Mouse (Mus musculus) midbrain, embryonic 12.5 days (tissue): ENCODE measurements around the gene March1. TPM values are rescaled to one million over a fixed set of nuclear protein-coding genes. Genes with fewer than 3 reads are reported as not detected.

ENCODE experiments used
- ATAC-seq: fragments of 200-750 bp; cut with Nextera tagmentation; 2 replicates; pipeline ENCODE4 v1.8.0; 2017; ENCODE audit warnings: low read depth, moderate TSS enrichment, moderate library complexity; ENCODE audit not compliant: low FRiP score
- H3K27ac ChIP-seq: fragments of 300-500 bp; sonication (generic); replicated peaks from 2 replicates; pipeline ENCODE4 v1.5.1; 2016; ENCODE audit warnings: mild to moderate bottlenecking
- H3K27me3 ChIP-seq: fragments of 300-500 bp; sonication (generic); 2 replicates; pipeline ENCODE4 v1.6.1; 2016; ENCODE audit warnings: mild to moderate bottlenecking
- H3K36me3 ChIP-seq: fragments of 300-500 bp; sonication (generic); 2 replicates; pipeline ENCODE4 v1.6.1; 2016
- H3K4me1 ChIP-seq: fragments of 300-500 bp; sonication (generic); 2 replicates; pipeline ENCODE4 v1.6.1; 2016
- H3K4me2 ChIP-seq: fragments of 300-500 bp; sonication (generic); replicated peaks from 2 replicates; pipeline ENCODE4 v1.6.1; 2016; ENCODE audit warnings: mild to moderate bottlenecking, moderate library complexity
- H3K4me3 ChIP-seq: fragments of 300-500 bp; sonication (generic); 2 replicates; pipeline ENCODE4 v1.5.1; 2016; ENCODE audit warnings: mild to moderate bottlenecking
- H3K9ac ChIP-seq: fragments of 300-500 bp; sonication (generic); replicated peaks from 2 replicates; pipeline ENCODE4 v1.6.1; 2016; ENCODE audit warnings: mild to moderate bottlenecking, moderate library complexity
- H3K9me3 ChIP-seq: fragments of 300-500 bp; sonication (generic); 2 replicates; pipeline ENCODE4 v1.6.1; 2016; ENCODE audit warnings: mild to moderate bottlenecking
- WGBS: fragments of 180-500 bp; shearing (Covaris S2); methylation state at CpG from one replicate; pipeline ENCODE4 v1.1.7; 2016; 5-methylcytosine and 5-hydroxymethylcytosine counted together
- polyA plus RNA-seq: library from polyadenylated mRNA; unstranded; fragments of >200 nt; fragmentation: Nextera tagmentation; extraction: Ambion mirVana; gene quantifications from 2 replicates; pipeline ENCODE4 v1.2.1, GENCODE M21; 2016

March1 gene
- polyA plus RNA-seq, 1 experiment from 2014 or later = 20.3 TPM

DNA sequence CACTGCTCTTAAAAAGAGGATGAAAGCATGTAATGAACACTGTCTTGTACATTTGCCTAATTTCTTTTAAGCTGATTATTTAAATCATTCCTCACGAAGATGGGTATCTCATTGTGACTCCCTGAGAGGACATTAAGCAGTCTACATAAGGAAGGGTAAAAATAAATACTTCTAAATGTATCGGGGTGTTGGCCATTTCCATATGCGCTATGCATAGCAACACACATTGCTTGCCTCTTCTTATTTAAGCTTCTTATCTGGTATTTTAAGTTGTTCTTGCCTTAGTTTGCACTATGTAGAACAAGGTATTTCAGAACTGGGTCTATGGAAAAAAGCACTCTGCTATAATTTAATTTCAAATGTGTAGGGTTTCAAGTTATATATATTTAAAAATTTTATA lies 416.7 kb downstream of the March1 start:
- H3K4me2 ChIP-seq = no peak overlapping the region
- no peak overlapping the region for H3K4me3 ChIP-seq
- H3K9ac ChIP-seq = no peak overlapping the region
- 82% methylated on average over 3 of the region's 3 CpGs for WGBS
- H3K36me3 ChIP-seq = no peaks in the 10 kb centered on the region
- H3K27me3 ChIP-seq = no peaks in the 10 kb centered on the region
- H3K4me1 ChIP-seq = no peaks in the 10 kb centered on the region
- H3K27ac ChIP-seq = no peak overlapping the region
- no peak for ATAC-seq
- no peaks in the 10 kb centered on the region for H3K9me3 ChIP-seq

DNA sequence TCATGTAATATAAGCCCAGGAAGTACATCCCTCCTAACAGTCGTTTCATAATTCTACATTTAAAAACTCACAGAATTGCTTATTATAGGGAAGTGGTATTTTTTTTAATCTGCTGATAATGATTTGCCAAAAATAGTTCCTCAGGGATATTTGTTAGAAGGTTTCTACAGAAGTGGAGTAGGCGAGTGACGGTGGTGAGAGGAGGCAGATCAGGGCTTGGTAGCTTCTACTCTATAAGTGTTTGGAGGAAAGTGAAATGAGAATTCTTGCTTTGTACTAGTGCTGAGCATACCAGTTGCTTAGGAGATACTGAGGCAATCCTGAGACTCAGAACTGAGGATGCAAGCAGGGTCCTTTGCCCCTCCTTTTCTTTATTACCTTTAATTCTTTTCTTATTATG lies 476.5 kb downstream of the March1 start:
- no peak overlapping the region for H3K4me2 ChIP-seq
- no peak for ATAC-seq
- no peak overlapping the region for H3K4me3 ChIP-seq
- no peak overlapping the region for H3K9ac ChIP-seq
- no peaks in the 10 kb centered on the region for H3K36me3 ChIP-seq
- no peak overlapping the region for H3K27ac ChIP-seq
- H3K4me1 ChIP-seq = no peaks in the 10 kb centered on the region
- H3K27me3 ChIP-seq = no peaks in the 10 kb centered on the region
- 95% methylated on average over 3 of the region's 3 CpGs for WGBS
- no peaks in the 10 kb centered on the region for H3K9me3 ChIP-seq

- 83% methylated on average over 1 of the region's 1 CpGs for WGBS
- no peak for ATAC-seq
Observed at GRCm38 (mm10) chr8:66098148-66098547, 480.4 kb downstream of the March1 start.

GRCm38 (mm10) chr8:66119294-66119693 lies 501.6 kb downstream of the March1 start:
- Histone ChIP-seq H3K27ac (no peak overlapping the region), H3K4me2 (no peak overlapping the region), H3K9ac (no peak overlapping the region), H3K36me3 (no peaks in the 10 kb centered on the region), H3K27me3 (no peaks in the 10 kb centered on the region), H3K4me3 (no peak overlapping the region), H3K4me1 (no peaks in the 10 kb centered on the region), H3K9me3 (no peaks in the 10 kb centered on the region)
- 83% methylated on average over 2 of the region's 2 CpGs for WGBS
- ATAC-seq = no peak

More at GRCm38 (mm10) chr8:66098148-66098547, 480.4 kb downstream of the March1 start:
- Histone ChIP-seq H3K4me2 (no peak overlapping the region), H3K4me1 (no peaks in the 10 kb centered on the region), H3K27ac (no peak overlapping the region), H3K27me3 (no peaks in the 10 kb centered on the region), H3K4me3 (no peak overlapping the region), H3K9ac (no peak overlapping the region), H3K9me3 (no peaks in the 10 kb centered on the region), H3K36me3 (no peaks in the 10 kb centered on the region)

GRCm38 (mm10) chr8:66159648-66160047 lies 541.9 kb downstream of the March1 start:
- Histone ChIP-seq H3K4me2 (no peak overlapping the region), H3K4me1 (no peaks in the 10 kb centered on the region), H3K36me3 (no peaks in the 10 kb centered on the region), H3K9me3 (no peaks in the 10 kb centered on the region), H3K27me3 (no peaks in the 10 kb centered on the region), H3K4me3 (no peak overlapping the region), H3K27ac (no peak overlapping the region), H3K9ac (no peak overlapping the region)
- ATAC-seq = no peak
- 97% methylated on average over 1 of the region's 1 CpGs for WGBS

- no peaks in the 10 kb centered on the region for H3K4me1 ChIP-seq
- ATAC-seq = no peak
- H3K27ac ChIP-seq = no peak overlapping the region
- no peaks in the 10 kb centered on the region for H3K36me3 ChIP-seq
- no peaks in the 10 kb centered on the region for H3K27me3 ChIP-seq
- no peaks in the 10 kb centered on the region for H3K9me3 ChIP-seq
- H3K4me2 ChIP-seq = no peak overlapping the region
- WGBS = 71% methylated on average over 1 of the region's 1 CpGs
- no peak overlapping the region for H3K9ac ChIP-seq
- H3K4me3 ChIP-seq = no peak overlapping the region
Observed at GRCm38 (mm10) chr8:66166835-66167234, 549.1 kb downstream of the March1 start.

DNA sequence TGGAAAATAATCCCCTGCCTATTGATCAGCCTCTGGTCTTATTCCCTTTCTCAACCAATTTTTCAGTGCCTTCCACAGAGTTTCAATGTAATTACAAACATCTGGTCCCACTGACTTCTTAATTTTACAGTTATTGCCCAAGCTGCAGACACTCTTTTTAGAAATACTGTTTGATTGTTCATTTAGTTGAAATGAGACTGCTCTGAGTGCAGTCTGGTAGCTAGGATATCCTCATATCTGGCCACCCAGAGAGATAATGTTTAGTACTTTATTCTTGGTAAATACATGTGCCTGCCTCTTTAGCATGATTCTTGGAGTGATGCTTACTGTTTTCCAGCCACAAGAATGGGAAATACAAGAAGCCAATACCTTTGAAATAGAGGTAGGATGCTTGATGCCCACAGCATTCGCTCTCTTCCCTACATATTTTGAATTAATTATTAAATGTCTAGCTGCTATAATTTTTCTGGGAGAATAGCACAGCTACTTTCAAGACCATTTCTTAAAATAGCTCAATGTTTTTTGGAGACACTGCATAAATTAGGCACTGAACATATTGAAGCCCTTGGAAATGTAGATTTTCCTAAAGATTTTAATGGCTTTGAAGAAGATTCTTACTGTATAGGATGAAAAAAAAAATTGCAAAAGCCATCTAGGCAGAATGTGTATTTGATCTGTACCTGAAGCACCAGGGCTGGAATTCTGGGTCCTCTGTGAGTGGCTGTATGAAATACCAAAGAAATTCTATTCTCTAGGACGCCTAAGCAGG lies 549.9 kb downstream of the March1 start:
- no peak for ATAC-seq
- Histone ChIP-seq H3K27me3 (no peaks in the 10 kb centered on the region), H3K27ac (no peak overlapping the region), H3K36me3 (no peaks in the 10 kb centered on the region), H3K9ac (no peak overlapping the region), H3K4me1 (no peaks in the 10 kb centered on the region), H3K4me2 (no peak overlapping the region), H3K4me3 (no peak overlapping the region), H3K9me3 (no peaks in the 10 kb centered on the region)
- 82% methylated on average over 2 of the region's 2 CpGs for WGBS

- no peaks in the 10 kb centered on the region for H3K4me1 ChIP-seq
- no peaks in the 10 kb centered on the region for H3K27me3 ChIP-seq
- H3K36me3 ChIP-seq = no peaks in the 10 kb centered on the region
- H3K4me2 ChIP-seq = no peak overlapping the region
- 95% methylated on average over 1 of the region's 1 CpGs for WGBS
- H3K9me3 ChIP-seq = no peaks in the 10 kb centered on the region
- H3K27ac ChIP-seq = no peak overlapping the region
- H3K4me3 ChIP-seq = no peak overlapping the region
- ATAC-seq = no peak
- no peak overlapping the region for H3K9ac ChIP-seq
Observed at GRCm38 (mm10) chr8:66179336-66179735, 561.6 kb downstream of the March1 start.

DNA sequence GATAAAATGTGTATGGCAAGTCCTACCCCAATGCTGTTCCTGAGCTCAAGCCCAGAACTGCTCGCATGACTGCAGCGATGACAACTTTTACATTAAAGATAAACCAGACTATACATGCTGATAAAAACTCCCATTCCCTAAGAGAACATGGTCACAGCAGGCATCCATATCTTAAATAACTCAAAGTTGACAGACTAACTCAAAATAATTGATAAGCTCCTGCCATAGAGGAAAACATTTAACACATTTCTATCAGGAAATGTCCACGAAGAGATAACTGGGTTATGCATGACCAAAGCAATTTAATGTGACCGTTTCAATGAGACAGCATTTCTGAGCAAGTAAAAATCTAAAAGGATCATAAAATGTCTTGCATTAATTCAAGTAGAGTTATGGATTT lies 563.6 kb downstream of the March1 start:
- Histone ChIP-seq H3K4me1 (no peaks in the 10 kb centered on the region), H3K27ac (no peak overlapping the region), H3K9ac (no peak overlapping the region), H3K4me3 (no peak overlapping the region), H3K36me3 (no peaks in the 10 kb centered on the region), H3K4me2 (no peak overlapping the region), H3K9me3 (no peaks in the 10 kb centered on the region), H3K27me3 (no peaks in the 10 kb centered on the region)
- WGBS = 92% methylated on average over 4 of the region's 4 CpGs
- no peak for ATAC-seq

DNA sequence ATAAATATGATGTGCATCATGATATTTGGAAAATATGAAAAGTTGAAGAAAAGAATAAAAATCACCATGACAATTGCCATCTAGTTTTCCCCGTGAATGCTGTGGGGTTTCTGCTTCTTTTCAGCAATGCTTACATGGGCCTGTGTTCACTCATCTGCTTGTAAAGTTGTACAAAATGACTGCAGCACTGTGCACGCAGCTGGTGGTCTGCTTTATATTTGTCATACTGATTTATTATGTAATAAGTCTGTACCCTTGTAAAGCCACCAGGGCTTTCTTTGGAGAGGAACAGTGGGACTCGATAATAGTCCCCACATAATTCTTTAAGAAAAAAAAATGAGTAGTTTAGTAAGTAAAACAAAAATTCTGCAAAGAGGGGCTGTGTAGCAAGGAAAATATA lies 564.6 kb downstream of the March1 start:
- H3K36me3 ChIP-seq = no peaks in the 10 kb centered on the region
- H3K27ac ChIP-seq = no peak overlapping the region
- no peak overlapping the region for H3K4me3 ChIP-seq
- no peaks in the 10 kb centered on the region for H3K27me3 ChIP-seq
- ATAC-seq = no peak
- WGBS = 77% methylated on average over 3 of the region's 3 CpGs
- no peak overlapping the region for H3K4me2 ChIP-seq
- H3K9me3 ChIP-seq = no peaks in the 10 kb centered on the region
- no peak overlapping the region for H3K9ac ChIP-seq
- no peaks in the 10 kb centered on the region for H3K4me1 ChIP-seq

GRCm38 (mm10) chr8:66183454-66183853 lies 565.8 kb downstream of the March1 start:
- Histone ChIP-seq H3K4me1 (no peaks in the 10 kb centered on the region), H3K36me3 (no peaks in the 10 kb centered on the region), H3K4me3 (no peak overlapping the region), H3K9ac (no peak overlapping the region), H3K27ac (no peak overlapping the region), H3K9me3 (no peaks in the 10 kb centered on the region), H3K27me3 (no peaks in the 10 kb centered on the region), H3K4me2 (no peak overlapping the region)
- ATAC-seq = no peak
- 76% methylated on average over 2 of the region's 2 CpGs for WGBS

GRCm38 (mm10) chr8:66185226-66185625 lies 567.5 kb downstream of the March1 start:
- no peaks in the 10 kb centered on the region for H3K9me3 ChIP-seq
- no peak overlapping the region for H3K4me3 ChIP-seq
- no peaks in the 10 kb centered on the region for H3K36me3 ChIP-seq
- no peak overlapping the region for H3K4me2 ChIP-seq
- H3K27me3 ChIP-seq = no peaks in the 10 kb centered on the region
- H3K27ac ChIP-seq = no peak overlapping the region
- no peaks in the 10 kb centered on the region for H3K4me1 ChIP-seq
- WGBS = 79% methylated on average over 2 of the region's 2 CpGs
- no peak overlapping the region for H3K9ac ChIP-seq
- ATAC-seq = no peak

DNA sequence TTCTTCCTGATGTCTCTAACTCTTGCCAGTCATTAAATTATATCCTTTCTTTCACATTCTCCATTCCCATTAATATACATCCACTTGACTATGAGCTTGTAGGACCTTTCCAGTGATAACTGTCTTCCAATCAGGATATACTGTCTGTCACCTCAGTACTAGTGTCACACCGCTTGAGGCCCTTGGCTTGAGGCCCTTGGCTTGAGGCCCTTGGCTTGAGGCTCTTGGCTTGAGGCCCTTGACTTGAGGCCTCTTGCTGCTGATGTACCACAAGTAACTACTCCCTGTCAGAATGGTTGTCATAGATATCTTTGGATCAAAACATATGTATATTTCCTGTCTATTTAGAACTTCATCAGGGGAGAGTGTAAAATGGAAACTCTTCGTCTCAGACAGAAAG lies 576.7 kb downstream of the March1 start:
- Histone ChIP-seq H3K9ac (no peak overlapping the region), H3K36me3 (no peaks in the 10 kb centered on the region), H3K4me2 (no peak overlapping the region), H3K27ac (no peak overlapping the region), H3K9me3 (no peaks in the 10 kb centered on the region), H3K4me1 (no peaks in the 10 kb centered on the region), H3K4me3 (no peak overlapping the region), H3K27me3 (no peaks in the 10 kb centered on the region)
- ATAC-seq = no peak
- WGBS = 87% methylated on average over 2 of the region's 2 CpGs
